Mouse (Mus musculus) ES-E14 (cell line): Measurements from ENCODE around the gene 1700020D05Rik. TPM values are rescaled to one million over a fixed set of nuclear protein-coding genes. Genes with fewer than 3 reads are reported as not detected.
A peak's percentile ranks its signal among the peaks of the same experiment; 100 is the strongest.

Experiments
- DNase-seq: peaks from one replicate; pipeline ENCODE4 v3.0.0-alpha.2; 2013; ENCODE audit warnings: low read depth, low spot score
- H3K27ac ChIP-seq: 2 replicates; pipeline ENCODE4 v1.5.1; 2012; ENCODE audit warnings: low read depth, mild to moderate bottlenecking, low read length, moderate library complexity, mixed read lengths; ENCODE audit not compliant: poor library complexity, insufficient read depth, severe bottlenecking
- H3K36me3 ChIP-seq: 2 replicates; pipeline ENCODE4 v1.6.1; 2012; ENCODE audit warnings: mild to moderate bottlenecking, low read length, moderate library complexity, mixed read lengths; ENCODE audit not compliant: control insufficient read depth, poor library complexity, insufficient read depth, severe bottlenecking
- H3K4me1 ChIP-seq, 2 experiments: fragments of 150-350 bp in 1 of 2; sonication (generic) in 1 of 2; 2 replicates each; pipeline ENCODE4 v1.6.1; 2012; ENCODE audit warnings: low read length in 2 of 2, mild to moderate bottlenecking in 1 of 2, mixed read lengths in 1 of 2; ENCODE audit not compliant: control insufficient read depth in 2 of 2, insufficient read depth in 2 of 2, poor library complexity in 1 of 2
- H3K4me3 ChIP-seq, 2 experiments: fragments of 150-350 bp in 1 of 2; sonication (generic) in 1 of 2; 2 replicates each; pipeline ENCODE4 v1.5.1; 2012; ENCODE audit warnings: low read length in 2 of 2, low read depth in 1 of 2, mild to moderate bottlenecking in 1 of 2, mixed read lengths in 1 of 2; ENCODE audit not compliant: insufficient read depth in 1 of 2, poor library complexity in 1 of 2, severe bottlenecking in 1 of 2
- H3K9ac ChIP-seq: 2 replicates; pipeline ENCODE4 v1.6.1; 2012; ENCODE audit warnings: low read depth, mild to moderate bottlenecking, low read length, mixed read lengths; ENCODE audit not compliant: poor library complexity, insufficient read depth, severe bottlenecking
- H3K9me3 ChIP-seq: fragments of 150-350 bp; sonication (generic); 2 replicates; pipeline ENCODE4 v1.6.1; 2012; ENCODE audit warnings: low read depth, mild to moderate bottlenecking, low read length; ENCODE audit not compliant: control insufficient read depth, insufficient read depth
- CHD2 ChIP-seq: IDR thresholded peaks from 2 replicates; pipeline ENCODE4 v1.6.1; 2014; ENCODE audit warnings: mild to moderate bottlenecking, low read depth, low read length, inconsistent platforms
- HCFC1 ChIP-seq: IDR thresholded peaks from 2 replicates; pipeline ENCODE4 v1.6.1; 2012; ENCODE audit warnings: low read length, inconsistent platforms, borderline replicate concordance; ENCODE audit not compliant: insufficient read depth
- MAFK ChIP-seq: IDR thresholded peaks from 2 replicates; pipeline ENCODE4 v1.6.1; 2014; ENCODE audit warnings: mild to moderate bottlenecking, low read depth, low read length, inconsistent platforms; ENCODE audit not compliant: insufficient read depth
- ZC3H11A ChIP-seq: IDR thresholded peaks from 2 replicates; pipeline ENCODE4 v1.6.1; 2012; ENCODE audit warnings: low read depth, mild to moderate bottlenecking, inconsistent platforms, low read length, borderline replicate concordance
- ZNF384 ChIP-seq: IDR thresholded peaks from 2 replicates; pipeline ENCODE4 v1.6.1; 2012; ENCODE audit warnings: low read depth, low read length, inconsistent platforms
- in situ Hi-C, 2 experiments: fragments of 600-800 bp; cut with MboI; formaldehyde crosslinking; loops; one replicate each; pipeline ENCODE4 v1.15.1; 2025; ENCODE audit warnings: low sequenced_read_pairs in 2 of 2, inconsistent platforms in 1 of 2; ENCODE audit not compliant: unreplicated experiment in 2 of 2
- total RNA-seq: library from RNA; depleted of rRNA; stranded (reverse); fragments of 300-350 nt; gene quantifications from 2 replicates; pipeline ENCODE4 v1.2.3, GENCODE M21; 2012; rRNA removed

1700020D05Rik gene
- total RNA-seq, 1 experiment, result 1.7 TPM

DNA sequence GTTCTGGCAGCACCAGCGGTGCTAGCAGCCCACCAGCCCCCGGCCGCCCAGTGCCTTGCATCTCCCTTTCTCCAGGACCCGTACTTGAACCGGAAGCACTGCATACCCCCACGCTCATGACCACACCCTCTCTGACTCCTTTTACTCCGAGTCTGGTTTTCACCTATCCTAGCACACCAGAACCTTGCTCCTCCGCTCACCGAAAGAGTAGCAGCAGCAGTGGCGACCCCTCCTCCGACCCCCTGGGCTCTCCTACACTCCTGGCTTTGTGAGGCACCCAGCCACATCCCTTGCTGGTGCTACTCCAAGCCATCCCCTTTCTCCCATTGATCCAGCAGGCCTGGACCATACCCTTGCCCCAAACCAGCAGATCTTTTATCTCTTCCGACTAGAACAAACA, 48.5 kb downstream of the 1700020D05Rik start:
- H3K4me3 ChIP-seq, result peak overlapping the region; percentile 1 to 22; a peak in 1 of 4 replicates
- no peak overlapping the region for H3K27ac ChIP-seq
- H3K9me3 ChIP-seq, result no peaks in the 10 kb centered on the region
- no peak for DNase-seq
- in situ Hi-C loops, result no loop called here
- 0 out of 2 replicates have a peak, but pooled peaks cover 5% of the 10 kb centered on the region for H3K36me3 ChIP-seq
- TF ChIP-seq CHD2 (no peak), ZNF384 (no peak), HCFC1 (no peak), MAFK (no peak), ZC3H11A (no peak)
- no peak overlapping the region for H3K9ac ChIP-seq
- peaks cover 2 to 9% of the 10 kb centered on the region in 2 experiments; a peak in 3 of 4 replicates for H3K4me1 ChIP-seq

Other genes starting within 250 kb of the 1700020D05Rik start
- gene Pacs1, start 230.7 kb downstream of the 1700020D05Rik start, total RNA-seq, result 5.4 and 7.2 TPM in 2 replicates
- gene Sf3b2, start 208.3 kb downstream of the 1700020D05Rik start, total RNA-seq, result 165 and 175 TPM in 2 replicates
- 2.1 and 3.2 TPM in 2 replicates for gene Gal3st3, start 205.5 kb downstream of the 1700020D05Rik start, total RNA-seq
- not detected in 2 replicates for gene Catsper1, start 168.0 kb downstream of the 1700020D05Rik start, total RNA-seq
- gene Cst6, start 154.2 kb downstream of the 1700020D05Rik start, total RNA-seq, result 1.1 and 2.1 TPM in 2 replicates
- 101 and 127 TPM in 2 replicates for gene Eif1ad, start 137.0 kb downstream of the 1700020D05Rik start, total RNA-seq
- gene Banf1, start 136.6 kb downstream of the 1700020D05Rik start, total RNA-seq, result 213 and 281 TPM in 2 replicates
- 111 and 118 TPM in 2 replicates for gene Sart1, start 115.1 kb downstream of the 1700020D05Rik start, total RNA-seq
- gene Tsga10ip, start 101.3 kb downstream of the 1700020D05Rik start, total RNA-seq, result 1.5 and 2.7 TPM in 2 replicates
- 121 and 124 TPM in 2 replicates for gene Drap1, start 78.8 kb downstream of the 1700020D05Rik start, total RNA-seq
- gene AI837181, start 78.6 kb downstream of the 1700020D05Rik start, total RNA-seq, result 13.8 and 13.9 TPM in 2 replicates
- 1.0 and 3.0 TPM in 2 replicates for gene Fosl1, start 56.2 kb downstream of the 1700020D05Rik start, total RNA-seq
- gene Ccdc85b, start 45.9 kb downstream of the 1700020D05Rik start, total RNA-seq, result 4.9 and 5.4 TPM in 2 replicates
- gene Fibp, start 43.2 kb downstream of the 1700020D05Rik start, total RNA-seq, result 52.4 and 62.0 TPM in 2 replicates
- 4.5 and 11.7 TPM in 2 replicates for gene Ctsw, start 35.3 kb downstream of the 1700020D05Rik start, total RNA-seq
- 18.0 and 23.9 TPM in 2 replicates for gene Efemp2, start 29.8 kb downstream of the 1700020D05Rik start, total RNA-seq
- gene Mus81, start 15.4 kb downstream of the 1700020D05Rik start, total RNA-seq, result 31.3 and 36.4 TPM in 2 replicates
- gene Cfl1, start 13.3 kb downstream of the 1700020D05Rik start, total RNA-seq, result 775 and 955 TPM in 2 replicates
- gene Snx32, start 6.8 kb upstream of the 1700020D05Rik start, total RNA-seq, result 3.3 and 5.0 TPM in 2 replicates
- 0.58 and 1.1 TPM in 2 replicates for gene Ovol1, start 56.9 kb upstream of the 1700020D05Rik start, total RNA-seq
- 6.4 and 9.5 TPM in 2 replicates for gene Ap5b1, start 64.2 kb upstream of the 1700020D05Rik start, total RNA-seq
- 87.9 and 99.5 TPM in 2 replicates for gene Rnaseh2c, start 98.1 kb upstream of the 1700020D05Rik start, total RNA-seq
- 52.2 and 75.6 TPM in 2 replicates for gene Kat5, start 106.5 kb upstream of the 1700020D05Rik start, total RNA-seq
- 9.7 and 12.1 TPM in 2 replicates for gene Rela, start 133.7 kb upstream of the 1700020D05Rik start, total RNA-seq
- gene Sipa1, start 159.9 kb upstream of the 1700020D05Rik start, total RNA-seq, result 10.5 and 14.5 TPM in 2 replicates
- gene Map3k11, start 185.0 kb upstream of the 1700020D05Rik start, total RNA-seq, result 15.0 and 19.3 TPM in 2 replicates
- 63.9 and 98.9 TPM in 2 replicates for gene Pcnx3, start 185.1 kb upstream of the 1700020D05Rik start, total RNA-seq
- 0.63 and 0.67 TPM in 2 replicates for gene Kcnk7, start 200.6 kb upstream of the 1700020D05Rik start, total RNA-seq
- 9.0 and 16.4 TPM in 2 replicates for gene Ehbp1l1, start 222.5 kb upstream of the 1700020D05Rik start, total RNA-seq
- gene Fam89b, start 225.9 kb upstream of the 1700020D05Rik start, total RNA-seq, result 12.3 and 16.4 TPM in 2 replicates
- gene Ltbp3, start 237.1 kb upstream of the 1700020D05Rik start, total RNA-seq, result 7.0 and 7.8 TPM in 2 replicates